Mouse (Mus musculus): ENCODE results near the gene Eif2ak2. TPM values are rescaled to one million over a fixed set of nuclear protein-coding genes. Genes with fewer than 3 reads are reported as not detected.

The Eif2ak2 gene
- polyA plus RNA-seq, 1 experiment: 3.6 TPM

DNA sequence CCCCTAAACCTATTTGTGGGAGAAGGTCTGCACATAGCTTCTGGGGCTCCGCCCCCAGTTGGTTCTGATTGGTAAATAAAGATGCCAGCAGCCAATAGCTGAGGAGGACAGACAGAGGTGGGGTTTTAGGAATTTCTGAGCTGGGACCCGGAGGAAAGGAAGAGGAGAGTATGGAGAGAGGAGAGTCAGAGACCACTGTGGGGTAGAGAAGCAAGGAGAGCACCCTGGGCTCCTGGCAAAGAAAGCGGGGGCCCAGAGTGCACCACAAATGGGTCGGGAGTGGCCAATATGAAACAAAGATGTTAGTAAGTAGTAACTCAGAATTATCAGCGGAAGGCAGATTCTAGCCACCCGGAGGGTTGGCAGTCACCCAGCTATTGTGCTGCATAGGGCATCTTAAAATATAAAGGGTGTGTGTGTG is 30.5 kb upstream of the Eif2ak2 start:
- 42% methylated on average over 6 of the region's 6 CpGs for WGBS
- Histone ChIP-seq H3K27ac (ENCODE audit: control insufficient read depth, insufficient read depth, low read length) (no peak overlapping the region), H3K4me1 (replicated peaks; ENCODE audit: control insufficient read depth, insufficient read depth, low read length) (peaks cover 8% of the 10 kb centered on the region; the same call in 1 of the 2 replicates), H3K36me3 (ENCODE audit: control insufficient read depth, insufficient read depth, low read length) (no peaks in the 10 kb centered on the region), H3K4me3 (ENCODE audit: control insufficient read depth, insufficient read depth, low read length) (peak overlapping the region; percentile 36), H3K27me3 (ENCODE audit: control insufficient read depth, insufficient read depth, low read length) (no peaks in the 10 kb centered on the region)
- TF ChIP-seq POLR2A (IDR thresholded peaks at IDR 0.05; ENCODE audit: control insufficient read depth, extremely low read depth, insufficient read depth, low read length, poor library complexity) (no peak), CTCF (IDR thresholded peaks at IDR 0.05; ENCODE audit: borderline replicate concordance, control insufficient read depth, extremely low read depth, insufficient read depth, low read length, poor library complexity) (no peak)
- DNase-seq: peak; percentile 35

- Histone ChIP-seq H3K4me1 (replicated peaks; ENCODE audit: control insufficient read depth, insufficient read depth, low read length) (0 out of 2 replicates have a peak, but pooled peaks cover 3% of the 10 kb centered on the region), H3K27ac (ENCODE audit: control insufficient read depth, insufficient read depth, low read length) (no peak overlapping the region), H3K36me3 (ENCODE audit: control insufficient read depth, insufficient read depth, low read length) (no peaks in the 10 kb centered on the region), H3K27me3 (ENCODE audit: control insufficient read depth, insufficient read depth, low read length) (no peaks in the 10 kb centered on the region), H3K4me3 (ENCODE audit: control insufficient read depth, insufficient read depth, low read length) (no peak overlapping the region)
- no peak for DNase-seq
- WGBS: 76% methylated on average over 2 of the region's 2 CpGs
- TF ChIP-seq POLR2A (IDR thresholded peaks at IDR 0.05; ENCODE audit: control insufficient read depth, extremely low read depth, insufficient read depth, low read length, poor library complexity) (no peak), CTCF (IDR thresholded peaks at IDR 0.05; ENCODE audit: borderline replicate concordance, control insufficient read depth, extremely low read depth, insufficient read depth, low read length, poor library complexity) (no peak)
Measured at GRCm38 (mm10) chr17:78909374-78909773, 27.0 kb upstream of the Eif2ak2 start.

DNA sequence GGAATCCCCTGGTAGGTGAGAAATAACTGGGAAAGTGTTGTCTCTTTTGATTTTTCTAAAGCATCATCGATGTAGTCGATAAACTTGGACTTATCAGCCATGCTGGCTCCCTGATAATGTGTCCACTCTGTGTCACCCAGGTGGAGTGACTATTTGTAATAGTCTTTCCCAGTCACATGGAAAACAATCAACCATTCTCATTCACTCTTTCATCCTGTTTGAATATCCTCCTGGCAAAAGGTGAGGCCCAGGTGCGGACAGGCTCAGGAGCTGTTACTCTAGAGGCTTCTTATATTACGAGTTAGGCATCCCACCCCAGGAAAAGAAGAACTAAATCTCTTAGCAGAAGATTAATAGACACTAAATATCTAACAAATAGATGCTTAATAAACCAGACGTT is 24.5 kb upstream of the Eif2ak2 start, which contains the start of gene Sult6b1:
Gene Sult6b1, minus strand, starts transcription at position 101 of the 400 bp plus-strand sequence.
- Histone ChIP-seq H3K4me3 (ENCODE audit: control insufficient read depth, insufficient read depth, low read length) (no peak within 1 kb of the TSS), H3K27me3 (ENCODE audit: control insufficient read depth, insufficient read depth, low read length) (no peaks in the 10 kb centered on the region), H3K36me3 (ENCODE audit: control insufficient read depth, insufficient read depth, low read length) (no peaks in the 10 kb centered on the region), H3K27ac (ENCODE audit: control insufficient read depth, insufficient read depth, low read length) (no peak within 1 kb of the TSS), H3K4me1 (replicated peaks; ENCODE audit: control insufficient read depth, insufficient read depth, low read length) (peaks cover 2% of the 10 kb centered on the region; the same call in 1 of the 2 replicates)
- 90% methylated on average over 5 of the region's 5 CpGs for WGBS
- TF ChIP-seq CTCF (IDR thresholded peaks at IDR 0.05; ENCODE audit: borderline replicate concordance, control insufficient read depth, extremely low read depth, insufficient read depth, low read length, poor library complexity) (no peak), POLR2A (IDR thresholded peaks at IDR 0.05; ENCODE audit: control insufficient read depth, extremely low read depth, insufficient read depth, low read length, poor library complexity) (no peak)
- DNase-seq: no peak

DNA sequence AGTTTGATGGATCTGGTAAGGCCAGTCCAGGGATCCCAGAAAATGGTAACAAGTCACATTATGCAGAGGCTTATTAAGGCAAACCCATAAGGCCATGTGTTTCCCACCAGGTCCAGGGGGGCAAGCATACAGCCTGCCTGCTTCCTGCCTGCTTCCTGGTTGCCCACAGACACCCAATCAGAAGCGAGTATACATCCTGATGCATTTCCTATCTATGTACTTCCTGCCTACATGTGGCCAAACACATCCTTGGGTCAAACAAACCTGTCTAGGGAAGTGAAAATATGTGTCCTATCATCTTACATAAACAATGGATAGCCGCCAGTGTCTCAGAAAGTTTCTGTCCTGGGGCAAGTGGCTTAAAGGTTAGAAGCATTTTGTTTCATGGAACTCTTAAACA is 20.8 kb upstream of the Eif2ak2 start:
- TF ChIP-seq POLR2A (IDR thresholded peaks at IDR 0.05; ENCODE audit: control insufficient read depth, extremely low read depth, insufficient read depth, low read length, poor library complexity) (no peak), CTCF (IDR thresholded peaks at IDR 0.05; ENCODE audit: borderline replicate concordance, control insufficient read depth, extremely low read depth, insufficient read depth, low read length, poor library complexity) (no peak)
- DNase-seq: no peak
- Histone ChIP-seq H3K27me3 (ENCODE audit: control insufficient read depth, insufficient read depth, low read length) (no peaks in the 10 kb centered on the region), H3K4me1 (replicated peaks; ENCODE audit: control insufficient read depth, insufficient read depth, low read length) (peaks cover 2% of the 10 kb centered on the region; the same call in 1 of the 2 replicates), H3K36me3 (ENCODE audit: control insufficient read depth, insufficient read depth, low read length) (no peaks in the 10 kb centered on the region), H3K27ac (ENCODE audit: control insufficient read depth, insufficient read depth, low read length) (no peak overlapping the region), H3K4me3 (ENCODE audit: control insufficient read depth, insufficient read depth, low read length) (no peak overlapping the region)
- 95% methylated on average over 2 of the region's 2 CpGs for whole genome bisulfite sequencing

- WGBS: 2% methylated on average over 8 of the region's 8 CpGs
- H3K4me3 ChIP-seq (ENCODE audit: control insufficient read depth, insufficient read depth, low read length): no peak overlapping the region
- H3K27ac ChIP-seq (ENCODE audit: control insufficient read depth, insufficient read depth, low read length): no peak overlapping the region
- 0 out of 2 replicates have a peak, but pooled peaks have one; percentile 17 for TF ChIP-seq CTCF (IDR thresholded peaks at IDR 0.05; ENCODE audit: borderline replicate concordance, control insufficient read depth, extremely low read depth, insufficient read depth, low read length, poor library complexity)
- no peak for TF ChIP-seq POLR2A (IDR thresholded peaks at IDR 0.05; ENCODE audit: control insufficient read depth, extremely low read depth, insufficient read depth, low read length, poor library complexity)
- H3K4me1 ChIP-seq (replicated peaks; ENCODE audit: control insufficient read depth, insufficient read depth, low read length): 0 out of 2 replicates have a peak, but pooled peaks cover 2% of the 10 kb centered on the region
- no peaks in the 10 kb centered on the region for H3K36me3 ChIP-seq (ENCODE audit: control insufficient read depth, insufficient read depth, low read length)
- peak; percentile 28 for DNase-seq
- no peaks in the 10 kb centered on the region for H3K27me3 ChIP-seq (ENCODE audit: control insufficient read depth, insufficient read depth, low read length)
Measured at GRCm38 (mm10) chr17:78895394-78895793, 13.0 kb upstream of the Eif2ak2 start.

- Histone ChIP-seq H3K27me3 (ENCODE audit: control insufficient read depth, insufficient read depth, low read length) (no peaks in the 10 kb centered on the region), H3K36me3 (ENCODE audit: control insufficient read depth, insufficient read depth, low read length) (no peaks in the 10 kb centered on the region), H3K27ac (ENCODE audit: control insufficient read depth, insufficient read depth, low read length) (no peak overlapping the region), H3K4me3 (ENCODE audit: control insufficient read depth, insufficient read depth, low read length) (no peak overlapping the region), H3K4me1 (replicated peaks; ENCODE audit: control insufficient read depth, insufficient read depth, low read length) (0 out of 2 replicates have a peak, but pooled peaks cover 2% of the 10 kb centered on the region)
- no peak for DNase-seq
- no peak for TF ChIP-seq POLR2A (IDR thresholded peaks at IDR 0.05; ENCODE audit: control insufficient read depth, extremely low read depth, insufficient read depth, low read length, poor library complexity)
- TF ChIP-seq CTCF (IDR thresholded peaks at IDR 0.05; ENCODE audit: borderline replicate concordance, control insufficient read depth, extremely low read depth, insufficient read depth, low read length, poor library complexity): no peak
- WGBS: 86% methylated on average over 7 of the region's 7 CpGs
Measured at GRCm38 (mm10) chr17:78894991-78895390, 12.6 kb upstream of the Eif2ak2 start.

DNA sequence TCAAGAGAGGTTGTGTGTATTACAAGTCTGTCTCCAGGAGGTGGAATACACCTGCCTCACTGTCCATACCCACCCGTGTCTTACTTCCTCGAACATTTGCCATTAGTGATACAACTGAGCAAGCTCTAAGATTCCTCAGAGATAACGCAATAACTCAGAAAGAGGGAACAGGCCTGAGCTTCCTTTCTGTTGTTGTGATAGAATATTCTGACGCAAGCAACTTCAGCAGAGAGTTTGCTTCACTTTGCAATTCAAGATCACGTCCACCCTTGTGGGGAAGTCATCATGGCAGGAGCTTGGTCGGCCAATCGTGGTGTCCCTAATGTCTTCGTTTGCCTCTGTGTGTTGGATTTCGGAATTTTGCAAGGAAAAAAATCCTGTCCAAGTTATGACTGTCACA is 8.6 kb upstream of the Eif2ak2 start:
- no peak overlapping the region for H3K27ac ChIP-seq (ENCODE audit: control insufficient read depth, insufficient read depth, low read length)
- TF ChIP-seq CTCF (IDR thresholded peaks at IDR 0.05; ENCODE audit: borderline replicate concordance, control insufficient read depth, extremely low read depth, insufficient read depth, low read length, poor library complexity) (no peak), POLR2A (IDR thresholded peaks at IDR 0.05; ENCODE audit: control insufficient read depth, extremely low read depth, insufficient read depth, low read length, poor library complexity) (no peak)
- no peaks in the 10 kb centered on the region for H3K27me3 ChIP-seq (ENCODE audit: control insufficient read depth, insufficient read depth, low read length)
- H3K4me3 ChIP-seq (ENCODE audit: control insufficient read depth, insufficient read depth, low read length): no peak overlapping the region
- WGBS: 85% methylated on average over 9 of the region's 9 CpGs
- 0 out of 2 replicates have a peak, but pooled peaks cover 2% of the 10 kb centered on the region for H3K4me1 ChIP-seq (replicated peaks; ENCODE audit: control insufficient read depth, insufficient read depth, low read length)
- no peak for DNase-seq
- no peaks in the 10 kb centered on the region for H3K36me3 ChIP-seq (ENCODE audit: control insufficient read depth, insufficient read depth, low read length)

Data from thymus, adult 2 months (tissue).